Mouse (Mus musculus): ENCODE results near the gene Sec23b. TPM values are rescaled to one million over a fixed set of nuclear protein-coding genes. Genes with fewer than 3 reads are reported as not detected.
"Not testable (repeated sequence)": the region's sequence is repeated elsewhere in the genome, so short reads cannot be mapped to it uniquely, and the experiment has no call there.

Sec23b gene
- polyA plus RNA-seq, 1 experiment from 2014 or later: 91.7 TPM

GRCm38 (mm10) chr2:144547559-144547958 lies 8.5 kb upstream of the Sec23b start:
- Histone ChIP-seq H3K27me3 (no peaks in the 10 kb centered on the region), H3K36me3 (peaks cover 45% of the 10 kb centered on the region), H3K4me1 (peaks cover 7% of the 10 kb centered on the region; the same call in 1 of the 2 replicates), H3K27ac (no peak overlapping the region), H3K9ac (no peak overlapping the region), H3K4me2 (replicated peaks) (no peak overlapping the region), H3K9me3 (no peaks in the 10 kb centered on the region), H3K4me3 (no peak overlapping the region)
- WGBS: 73% methylated on average over 4 of the region's 4 CpGs
- no peak for ATAC-seq (ENCODE audit: low FRiP score, low read depth)

GRCm38 (mm10) chr2:144550529-144550928 lies 5.5 kb upstream of the Sec23b start, which contains the start of gene Rbbp9:
Rbbp9 (minus strand) TSS chr2:144550869.
- ATAC-seq (ENCODE audit: low FRiP score, low read depth): peak; percentile 96
- WGBS: under 1% methylated on average over 17 of the region's 17 CpGs
- peak within 1 kb of the TSS; percentile 64 for H3K4me3 ChIP-seq
- no peaks in the 10 kb centered on the region for H3K9me3 ChIP-seq
- H3K4me1 ChIP-seq: peaks cover 7% of the 10 kb centered on the region; the same call in 1 of the 2 replicates
- no peaks in the 10 kb centered on the region for H3K27me3 ChIP-seq
- peaks cover 19% of the 10 kb centered on the region for H3K36me3 ChIP-seq
- H3K4me2 ChIP-seq (replicated peaks): peak within 1 kb of the TSS; percentile 65
- H3K9ac ChIP-seq: peak within 1 kb of the TSS; percentile 78
- peak within 1 kb of the TSS; percentile 89 for H3K27ac ChIP-seq

- no peaks in the 10 kb centered on the region for H3K27me3 ChIP-seq
- H3K27ac ChIP-seq: no peak overlapping the region
- H3K36me3 ChIP-seq: no peaks in the 10 kb centered on the region
- ATAC-seq (ENCODE audit: low FRiP score, low read depth): no peak
- WGBS: 91% methylated on average over 3 of the region's 3 CpGs
- peaks cover 21% of the 10 kb centered on the region for H3K4me1 ChIP-seq
- no peak overlapping the region for H3K4me2 ChIP-seq (replicated peaks)
- no peaks in the 10 kb centered on the region for H3K9me3 ChIP-seq
- no peak overlapping the region for H3K4me3 ChIP-seq
- no peak overlapping the region for H3K9ac ChIP-seq
Measured at GRCm38 (mm10) chr2:144553905-144554304, 2.1 kb upstream of the Sec23b start.

- H3K9me3 ChIP-seq: no peaks in the 10 kb centered on the region
- peak overlapping the region; percentile 65 for H3K4me3 ChIP-seq
- H3K36me3 ChIP-seq: peaks cover 14% of the 10 kb centered on the region
- H3K27me3 ChIP-seq: no peaks in the 10 kb centered on the region
- peak overlapping the region; percentile 96 for H3K27ac ChIP-seq
- no peak for ATAC-seq (ENCODE audit: low FRiP score, low read depth)
- peak overlapping the region; percentile 68 for H3K4me2 ChIP-seq (replicated peaks)
- H3K4me1 ChIP-seq: peaks cover 14% of the 10 kb centered on the region
- WGBS: 3% methylated on average over 14 of the region's 14 CpGs
- peak overlapping the region; percentile 86 for H3K9ac ChIP-seq
Measured at GRCm38 (mm10) chr2:144555286-144555819, 676 bp upstream of the Sec23b start.

- no peaks in the 10 kb centered on the region for H3K27me3 ChIP-seq
- H3K9me3 ChIP-seq: no peaks in the 10 kb centered on the region; the same call in 1 of the 2 replicates
- no peak overlapping the region for H3K9ac ChIP-seq
- ATAC-seq (ENCODE audit: low FRiP score, low read depth): no peak
- no peaks in the 10 kb centered on the region for H3K4me1 ChIP-seq
- H3K36me3 ChIP-seq: peaks cover 66% of the 10 kb centered on the region
- no peak overlapping the region for H3K4me2 ChIP-seq (replicated peaks)
- no peak overlapping the region for H3K4me3 ChIP-seq
- H3K27ac ChIP-seq: no peak overlapping the region
- 81% methylated on average over 4 of the region's 4 CpGs for WGBS
Measured at GRCm38 (mm10) chr2:144588723-144589122, 32.7 kb downstream of the Sec23b start.

GRCm38 (mm10) chr2:144593036-144593435 lies 37.0 kb downstream of the Sec23b start:
- not testable (repeated sequence) for H3K27me3 ChIP-seq; H3K27ac ChIP-seq; H3K4me3 ChIP-seq; H3K4me2 ChIP-seq (replicated peaks); H3K4me1 ChIP-seq; ATAC-seq (ENCODE audit: low FRiP score, low read depth); H3K9ac ChIP-seq; H3K9me3 ChIP-seq
- peaks cover 36% of the 10 kb centered on the region for H3K36me3 ChIP-seq
- WGBS: 67% methylated on average over 8 of the region's 8 CpGs

- Histone ChIP-seq H3K9me3 (no peaks in the 10 kb centered on the region), H3K9ac (peak within 1 kb of the TSS; percentile 78), H3K4me3 (peak within 1 kb of the TSS; percentile 52), H3K4me1 (peaks cover 2% of the 10 kb centered on the region; the same call in 1 of the 2 replicates), H3K27ac (no peak within 1 kb of the TSS), H3K4me2 (replicated peaks) (peak within 1 kb of the TSS; percentile 76), H3K27me3 (no peaks in the 10 kb centered on the region), H3K36me3 (peaks cover 26% of the 10 kb centered on the region)
- peak; percentile 95 for ATAC-seq (ENCODE audit: low FRiP score, low read depth)
- WGBS: 3% methylated on average over 31 of the region's 31 CpGs
Measured at GRCm38 (mm10) chr2:144593951-144594651, 38.1 kb downstream of the Sec23b start, which contains the start of gene Smim26. Smim26 (plus strand) TSS chr2:144594054.

GRCm38 (mm10) chr2:144598006-144598405 lies 42.0 kb downstream of the Sec23b start:
- ATAC-seq (ENCODE audit: low FRiP score, low read depth): no peak

GRCm38 (mm10) chr2:144599831-144600687 lies 44.0 kb downstream of the Sec23b start, which contains the start of gene Dtd1:
Dtd1 (plus strand) TSS chr2:144599897.
- ATAC-seq (ENCODE audit: low FRiP score, low read depth): peak; percentile 93
- peak within 1 kb of the TSS; percentile 70 for H3K4me2 ChIP-seq (replicated peaks)
- H3K4me3 ChIP-seq: peak within 1 kb of the TSS; percentile 67
- peaks cover 4% of the 10 kb centered on the region for H3K4me1 ChIP-seq
- H3K27ac ChIP-seq: peak within 1 kb of the TSS; percentile 22; the same call in 1 of the 2 replicates
- peaks cover 9% of the 10 kb centered on the region for H3K36me3 ChIP-seq
- no peaks in the 10 kb centered on the region for H3K27me3 ChIP-seq
- 2% methylated on average over 50 of the region's 50 CpGs for WGBS
- H3K9ac ChIP-seq: peak within 1 kb of the TSS; percentile 88
- H3K9me3 ChIP-seq: no peaks in the 10 kb centered on the region

More at GRCm38 (mm10) chr2:144598006-144598405, 42.0 kb downstream of the Sec23b start:
- 75% methylated on average over 2 of the region's 2 CpGs for WGBS
- Histone ChIP-seq H3K4me1 (peaks cover 6% of the 10 kb centered on the region), H3K9me3 (no peaks in the 10 kb centered on the region), H3K4me2 (replicated peaks) (no peak overlapping the region), H3K4me3 (no peak overlapping the region), H3K27ac (no peak overlapping the region), H3K27me3 (no peaks in the 10 kb centered on the region), H3K9ac (no peak overlapping the region), H3K36me3 (peaks cover 11% of the 10 kb centered on the region)

- Histone ChIP-seq H3K36me3 (0 out of 2 replicates have a peak, but pooled peaks cover 1% of the 10 kb centered on the region), H3K4me1 (peaks cover 4% of the 10 kb centered on the region), H3K9ac (no peak overlapping the region), H3K4me3 (no peak overlapping the region), H3K27me3 (no peaks in the 10 kb centered on the region), H3K4me2 (replicated peaks) (no peak overlapping the region), H3K27ac (no peak overlapping the region), H3K9me3 (no peaks in the 10 kb centered on the region)
- 93% methylated on average over 1 of the region's 1 CpGs for WGBS
- no peak for ATAC-seq (ENCODE audit: low FRiP score, low read depth)
Measured at GRCm38 (mm10) chr2:144601576-144601975, 45.5 kb downstream of the Sec23b start.

- no peak overlapping the region for H3K27ac ChIP-seq
- H3K9ac ChIP-seq: no peak overlapping the region
- no peak overlapping the region for H3K4me2 ChIP-seq (replicated peaks)
- 96% methylated on average over 6 of the region's 6 CpGs for WGBS
- H3K36me3 ChIP-seq: no peaks in the 10 kb centered on the region
- no peak overlapping the region for H3K4me3 ChIP-seq
- no peaks in the 10 kb centered on the region for H3K27me3 ChIP-seq
- H3K9me3 ChIP-seq: no peaks in the 10 kb centered on the region; the same call in 1 of the 2 replicates
- ATAC-seq (ENCODE audit: low FRiP score, low read depth): no peak
- H3K4me1 ChIP-seq: no peaks in the 10 kb centered on the region
Measured at GRCm38 (mm10) chr2:144613956-144614355, 57.9 kb downstream of the Sec23b start.
